Mouse (Mus musculus) ovary, postnatal 36 days (tissue): Measurements from ENCODE around the gene Pus7.
"Not testable (repeated sequence)": the region's sequence is repeated elsewhere in the genome, so short reads cannot be mapped to it uniquely, and the experiment has no call there.

Experiments used
- DNase-seq: peaks from one replicate; pipeline ENCODE4 v3.0.0; 2022; ENCODE audit warnings: low spot score, mixed read lengths

Gene Pus7

GRCm38 (mm10) chr5:23755591-23755990, 27.9 kb downstream of the Pus7 start:
- no peak for DNase-seq

- no peak for DNase-seq
Measured at GRCm38 (mm10) chr5:23749882-23750281, 33.6 kb downstream of the Pus7 start.

- no peak for DNase-seq
Measured at GRCm38 (mm10) chr5:23743261-23743660, 40.2 kb downstream of the Pus7 start.

GRCm38 (mm10) chr5:23737111-23737510, 46.4 kb downstream of the Pus7 start:
- no peak for DNase-seq

GRCm38 (mm10) chr5:23736366-23736765, 47.1 kb downstream of the Pus7 start:
- DNase-seq, result no peak

- no peak for DNase-seq
Measured at GRCm38 (mm10) chr5:23721956-23722355, 61.6 kb downstream of the Pus7 start.

- no peak for DNase-seq
Measured at GRCm38 (mm10) chr5:23718881-23719328, 64.6 kb downstream of the Pus7 start.

GRCm38 (mm10) chr5:23718182-23718534, 65.4 kb downstream of the Pus7 start:
- DNase-seq, result no peak

GRCm38 (mm10) chr5:23717469-23718181, 65.9 kb downstream of the Pus7 start:
- DNase-seq, result no peak

GRCm38 (mm10) chr5:23713401-23714335, 69.8 kb downstream of the Pus7 start:
- DNase-seq, result no peak

GRCm38 (mm10) chr5:23712130-23713001, 71.1 kb downstream of the Pus7 start:
- peak; percentile 85 for DNase-seq

- not testable (repeated sequence) for DNase-seq
Measured at GRCm38 (mm10) chr5:23711671-23712129, 71.8 kb downstream of the Pus7 start.

GRCm38 (mm10) chr5:23711244-23711643, 72.3 kb downstream of the Pus7 start:
- DNase-seq, result no peak

- no peak for DNase-seq
Measured at GRCm38 (mm10) chr5:23709661-23710060, 73.8 kb downstream of the Pus7 start.

GRCm38 (mm10) chr5:23706601-23707597, 76.6 kb downstream of the Pus7 start:
- not testable (repeated sequence) for DNase-seq

GRCm38 (mm10) chr5:23697457-23697856, 86.1 kb downstream of the Pus7 start:
- no peak for DNase-seq
